Mouse (Mus musculus): ENCODE data around the gene Pds5a.

- no peak for TF ChIP-seq POLR2A (IDR thresholded peaks at IDR 0.05; ENCODE audit: insufficient read depth, low read length)
- no peak for TF ChIP-seq EP300 (IDR thresholded peaks at IDR 0.05; ENCODE audit: insufficient read depth, low read depth, low read length)
- TF ChIP-seq CTCF (IDR thresholded peaks at IDR 0.05; ENCODE audit: low read depth, low read length), result peak; percentile 33
Measured at GRCm38 (mm10) chr5:65667644-65668043, 30.4 kb downstream of the Pds5a start.
